Mouse (Mus musculus): ENCODE results near the gene Stim2. TPM values are rescaled to one million over a fixed set of nuclear protein-coding genes. Genes with fewer than 3 reads are reported as not detected.

Stim2 gene
- polyA plus RNA-seq (2012; rRNA removed; ENCODE audit: low replicate concordance), result 21.2 and 27.3 TPM in 2 replicates

DNA sequence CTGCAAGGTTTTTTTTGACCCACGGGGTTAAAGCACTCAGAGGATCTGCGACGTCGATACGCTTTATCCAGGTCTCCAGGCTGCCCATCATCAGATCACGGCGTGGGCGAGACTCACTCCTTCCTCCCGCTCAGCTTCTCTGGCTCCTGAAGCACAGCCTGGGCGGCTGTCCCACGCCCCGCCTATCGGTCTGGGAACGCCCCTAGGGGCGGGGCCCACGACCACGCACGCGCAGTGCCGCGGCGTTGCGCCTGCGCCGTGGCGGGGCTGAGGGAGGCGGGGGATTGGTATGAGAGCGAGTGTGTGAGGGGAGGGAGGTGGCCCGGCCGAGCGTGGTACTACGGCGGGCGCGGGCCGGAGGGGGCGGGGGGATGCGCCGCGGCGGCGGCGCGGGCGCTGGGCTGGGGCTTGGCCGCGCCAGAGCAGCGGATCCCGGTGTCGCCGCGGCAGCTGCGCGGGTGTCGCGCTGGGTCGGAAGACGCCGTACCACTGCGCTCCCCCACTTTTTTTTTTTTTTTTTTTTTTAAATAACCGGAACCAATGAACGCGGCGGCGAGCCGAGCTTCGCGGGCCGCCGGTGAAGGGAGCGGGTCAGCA, at the start of gene Stim2:
Gene Stim2 (plus strand): TSS at position 354 of the 597 bp plus-strand sequence.

Other genes starting within 250 kb of the Stim2 start
- 5.6 and 15.4 TPM in 2 replicates for gene Tbc1d19, start 188.9 kb upstream of the Stim2 start, polyA plus RNA-seq (2012; rRNA removed; ENCODE audit: low replicate concordance)